Mouse (Mus musculus) hindbrain, embryonic 13.5 days (tissue): Measurements from ENCODE around the gene LTO1. TPM values are rescaled to one million over a fixed set of nuclear protein-coding genes. Genes with fewer than 3 reads are reported as not detected.

ENCODE experiments used
- ATAC-seq: fragments of 200-750 bp; cut with Nextera tagmentation; 2 replicates; pipeline ENCODE4 v1.8.0; 2017; ENCODE audit warnings: moderate TSS enrichment; ENCODE audit not compliant: low FRiP score
- H3K27ac ChIP-seq: fragments of 300-500 bp; sonication (generic); 2 replicates; pipeline ENCODE4 v1.5.1; 2015; ENCODE audit warnings: inconsistent platforms, mild to moderate bottlenecking, moderate library complexity
- H3K27me3 ChIP-seq: fragments of 300-500 bp; sonication (generic); 2 replicates; pipeline ENCODE4 v1.6.1; 2015; ENCODE audit warnings: mild to moderate bottlenecking, inconsistent platforms
- H3K36me3 ChIP-seq: fragments of 300-500 bp; sonication (generic); 2 replicates; pipeline ENCODE4 v1.6.1; 2015; ENCODE audit warnings: mild to moderate bottlenecking, inconsistent platforms
- H3K4me1 ChIP-seq: fragments of 300-500 bp; sonication (generic); replicated peaks from 2 replicates; pipeline ENCODE4 v1.6.1; 2015; ENCODE audit warnings: inconsistent platforms
- H3K4me2 ChIP-seq: fragments of 300-500 bp; sonication (generic); 2 replicates; pipeline ENCODE4 v1.6.1; 2015; ENCODE audit warnings: inconsistent platforms, mild to moderate bottlenecking, moderate library complexity
- H3K4me3 ChIP-seq: fragments of 300-500 bp; sonication (generic); 2 replicates; pipeline ENCODE4 v1.5.1; 2015; ENCODE audit warnings: mild to moderate bottlenecking, inconsistent platforms
- H3K9ac ChIP-seq: fragments of 300-500 bp; sonication (generic); 2 replicates; pipeline ENCODE4 v1.6.1; 2015; ENCODE audit warnings: mild to moderate bottlenecking, inconsistent platforms
- H3K9me3 ChIP-seq: fragments of 300-500 bp; sonication (generic); 2 replicates; pipeline ENCODE4 v1.6.1; 2016; ENCODE audit warnings: inconsistent platforms
- WGBS: fragments of 180-500 bp; shearing (Covaris S2); methylation state at CpG from one replicate; pipeline ENCODE4 v1.1.7; 2015; 5-methylcytosine and 5-hydroxymethylcytosine counted together
- polyA plus RNA-seq: library from polyadenylated mRNA; unstranded; fragments of >200 nt; fragmentation: Nextera tagmentation; extraction: Ambion mirVana; gene quantifications from 2 replicates; pipeline ENCODE4 v1.2.1, GENCODE M21; 2015

Gene LTO1
- polyA plus RNA-seq, 1 experiment from 2014 or later, result 33.8 TPM

GRCm38 (mm10) chr7:144942744-144943135 is 27.8 kb downstream of the LTO1 start:
- peak; percentile 18; the same call in 1 of the 2 replicates for ATAC-seq
- Histone ChIP-seq H3K36me3 (no peaks in the 10 kb centered on the region), H3K9me3 (no peaks in the 10 kb centered on the region), H3K27me3 (peaks cover 74% of the 10 kb centered on the region), H3K27ac (no peak overlapping the region), H3K4me3 (peak overlapping the region; percentile 46), H3K4me1 (peaks cover 60% of the 10 kb centered on the region), H3K4me2 (peak overlapping the region; percentile 91), H3K9ac (peak overlapping the region; percentile 66)
- 1% methylated on average over 20 of the region's 20 CpGs for WGBS

DNA sequence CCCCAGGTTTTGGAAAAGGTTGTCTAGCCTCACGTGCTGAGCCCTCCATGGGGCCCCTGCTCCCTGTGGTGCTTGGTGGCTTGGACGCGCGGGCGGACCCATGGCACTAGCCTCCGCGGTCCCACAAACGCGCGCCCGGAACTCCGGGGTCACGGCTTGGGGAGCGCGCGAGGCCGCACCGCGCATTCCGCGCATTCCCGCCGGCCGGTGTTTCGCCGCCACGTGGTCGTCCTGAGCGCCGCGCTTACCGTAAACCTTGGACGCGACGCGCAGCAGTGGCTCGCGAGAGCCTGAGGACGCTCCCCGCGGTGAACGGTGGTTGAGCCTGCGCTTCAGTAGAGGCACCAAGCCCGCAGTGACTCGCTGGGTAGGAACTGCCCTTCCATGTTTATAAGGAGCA is 28.4 kb downstream of the LTO1 start:
- Histone ChIP-seq H3K4me2 (peak overlapping the region; percentile 91), H3K36me3 (no peaks in the 10 kb centered on the region), H3K4me1 (peaks cover 55% of the 10 kb centered on the region), H3K4me3 (peak overlapping the region; percentile 46), H3K9me3 (no peaks in the 10 kb centered on the region), H3K9ac (peak overlapping the region; percentile 66), H3K27me3 (peaks cover 69% of the 10 kb centered on the region), H3K27ac (no peak overlapping the region)
- under 1% methylated on average over 45 of the region's 45 CpGs for WGBS
- peak; percentile 21 for ATAC-seq

DNA sequence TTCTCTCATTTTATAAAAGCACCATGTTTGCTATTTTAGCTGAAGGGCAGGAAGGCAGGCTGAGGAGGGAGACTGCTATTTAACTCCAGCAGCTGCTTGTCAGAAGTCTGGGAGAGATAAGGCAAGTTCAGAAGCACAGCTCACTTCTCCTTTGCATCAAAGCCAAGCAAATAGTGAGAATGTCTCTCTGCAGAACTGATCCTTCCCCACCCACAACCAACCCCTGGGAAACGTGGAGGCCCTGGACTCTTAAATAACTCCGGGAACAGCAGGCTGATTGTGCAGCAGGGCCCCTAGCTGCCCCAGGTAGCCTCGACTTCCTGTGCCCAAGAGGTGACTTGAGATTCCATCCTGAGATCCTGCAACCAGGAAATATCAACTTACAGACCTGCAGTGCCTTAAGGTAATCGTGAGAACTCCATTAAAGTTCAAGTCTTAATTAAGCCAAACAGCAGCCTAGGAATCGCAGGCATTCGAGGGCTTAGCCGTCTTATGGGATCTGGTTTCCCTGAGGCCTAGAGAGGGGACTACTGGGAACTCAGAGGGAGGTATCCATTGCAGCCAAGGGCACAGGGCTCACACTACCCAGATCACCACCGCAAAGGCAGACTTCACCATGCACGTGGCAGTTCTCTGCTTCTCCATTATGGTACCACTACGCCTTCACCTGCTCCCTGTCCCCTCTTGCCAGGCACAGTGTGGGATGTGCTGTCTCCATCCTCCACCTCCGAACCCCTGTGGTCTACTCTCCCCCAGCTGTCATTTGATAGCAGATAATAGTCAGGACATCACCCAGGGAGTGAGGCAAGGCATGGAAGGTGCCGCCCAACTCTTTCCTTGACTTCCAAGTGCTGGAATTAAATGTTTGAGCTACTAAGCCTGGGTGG is 43.9 kb downstream of the LTO1 start:
- no peak for ATAC-seq
- peaks cover 4% of the 10 kb centered on the region; the same call in 1 of the 2 replicates for H3K9me3 ChIP-seq
- no peak overlapping the region for H3K4me3 ChIP-seq
- H3K4me2 ChIP-seq, result no peak overlapping the region
- H3K4me1 ChIP-seq, result no peaks in the 10 kb centered on the region
- no peak overlapping the region for H3K9ac ChIP-seq
- no peaks in the 10 kb centered on the region for H3K36me3 ChIP-seq
- no peaks in the 10 kb centered on the region for H3K27me3 ChIP-seq
- WGBS, result 66% methylated on average over 12 of the region's 12 CpGs
- no peak overlapping the region for H3K27ac ChIP-seq

GRCm38 (mm10) chr7:144963911-144964310 is 49.0 kb downstream of the LTO1 start:
- peaks cover 4% of the 10 kb centered on the region; the same call in 1 of the 2 replicates for H3K9me3 ChIP-seq
- ATAC-seq, result no peak
- H3K4me1 ChIP-seq, result no peaks in the 10 kb centered on the region
- no peak overlapping the region for H3K4me2 ChIP-seq
- 89% methylated on average over 1 of the region's 1 CpGs for WGBS
- H3K27me3 ChIP-seq, result no peaks in the 10 kb centered on the region
- no peak overlapping the region for H3K9ac ChIP-seq
- no peaks in the 10 kb centered on the region for H3K36me3 ChIP-seq
- H3K4me3 ChIP-seq, result no peak overlapping the region
- no peak overlapping the region for H3K27ac ChIP-seq

- ATAC-seq, result no peak
Measured at GRCm38 (mm10) chr7:144964316-144964715, 49.4 kb downstream of the LTO1 start.

DNA sequence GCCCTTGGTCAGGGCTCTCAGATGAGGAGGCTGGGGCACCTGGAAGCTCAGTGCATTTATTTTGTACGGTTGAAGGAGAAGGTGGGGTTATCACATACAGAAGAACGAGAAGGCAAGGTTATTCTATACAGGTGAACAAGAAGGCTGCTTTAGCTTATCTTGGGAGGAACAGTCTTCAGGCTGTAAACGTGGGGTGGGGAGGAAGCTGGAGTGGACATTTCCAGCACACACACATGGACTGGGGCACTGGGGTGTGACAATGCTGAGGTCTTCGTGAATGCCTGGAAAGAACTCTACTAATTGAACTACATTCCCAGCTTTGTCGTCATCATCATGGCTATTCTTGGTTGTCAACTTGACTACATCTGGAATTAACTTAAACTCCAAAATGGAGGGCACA is 51.0 kb downstream of the LTO1 start:
- Histone ChIP-seq H3K9ac (no peak overlapping the region), H3K4me3 (no peak overlapping the region), H3K36me3 (no peaks in the 10 kb centered on the region), H3K9me3 (peaks cover 4% of the 10 kb centered on the region; the same call in 1 of the 2 replicates), H3K4me1 (no peaks in the 10 kb centered on the region), H3K27me3 (0 out of 2 replicates have a peak, but pooled peaks cover 2% of the 10 kb centered on the region), H3K27ac (no peak overlapping the region), H3K4me2 (no peak overlapping the region)
- WGBS, result 83% methylated on average over 5 of the region's 5 CpGs
- no peak for ATAC-seq

More at GRCm38 (mm10) chr7:144964316-144964715, 49.4 kb downstream of the LTO1 start:
- H3K9me3 ChIP-seq, result peaks cover 4% of the 10 kb centered on the region; the same call in 1 of the 2 replicates
- H3K27ac ChIP-seq, result no peak overlapping the region
- H3K4me2 ChIP-seq, result no peak overlapping the region
- no peak overlapping the region for H3K9ac ChIP-seq
- H3K27me3 ChIP-seq, result no peaks in the 10 kb centered on the region
- no peaks in the 10 kb centered on the region for H3K4me1 ChIP-seq
- WGBS, result 89% methylated on average over 4 of the region's 4 CpGs
- no peak overlapping the region for H3K4me3 ChIP-seq
- no peaks in the 10 kb centered on the region for H3K36me3 ChIP-seq

DNA sequence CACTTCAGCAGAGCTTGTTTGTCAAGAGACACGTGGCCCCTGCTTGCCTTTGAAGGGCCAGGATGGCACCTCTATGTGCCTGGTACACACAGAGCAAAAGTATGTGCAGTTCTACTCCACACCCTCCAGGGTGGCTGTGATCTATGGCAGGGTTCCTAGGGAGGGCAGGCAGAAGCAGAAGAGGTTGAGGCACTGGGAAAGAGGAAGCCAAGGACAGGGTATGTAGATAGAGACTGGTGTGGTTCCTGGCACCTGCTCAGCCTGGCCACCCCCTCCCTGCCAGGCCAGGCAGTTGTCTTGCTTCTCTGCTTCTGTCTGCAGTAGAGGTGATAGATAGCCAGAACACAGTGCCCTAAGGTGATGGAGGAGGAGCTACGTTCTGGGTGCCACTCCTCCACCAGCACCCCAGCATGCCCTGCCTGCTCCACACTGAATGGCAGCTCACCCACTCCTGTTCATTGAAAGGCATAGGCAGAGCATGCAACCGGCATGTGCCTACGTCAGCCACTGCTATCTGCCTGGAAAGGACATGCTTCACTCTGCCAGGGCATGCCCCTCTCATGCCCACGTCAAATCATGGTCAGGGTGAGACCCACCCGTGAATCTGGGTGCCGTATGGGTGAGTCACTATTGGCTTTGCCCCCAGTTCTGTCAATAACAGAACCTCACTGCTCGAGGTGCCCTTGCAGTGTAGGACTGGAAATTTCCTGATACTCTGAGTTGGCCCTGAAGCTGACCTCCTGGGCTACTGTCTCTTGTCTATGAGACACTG is 56.3 kb downstream of the LTO1 start:
- Histone ChIP-seq H3K9ac (no peak overlapping the region), H3K27me3 (0 out of 2 replicates have a peak, but pooled peaks cover 4% of the 10 kb centered on the region), H3K4me1 (no peaks in the 10 kb centered on the region), H3K9me3 (no peaks in the 10 kb centered on the region), H3K27ac (no peak overlapping the region), H3K4me2 (no peak overlapping the region), H3K36me3 (no peaks in the 10 kb centered on the region), H3K4me3 (no peak overlapping the region)
- ATAC-seq, result no peak
- WGBS, result 77% methylated on average over 8 of the region's 8 CpGs

- Histone ChIP-seq H3K4me3 (no peak overlapping the region), H3K27me3 (0 out of 2 replicates have a peak, but pooled peaks cover 4% of the 10 kb centered on the region), H3K4me2 (no peak overlapping the region), H3K36me3 (no peaks in the 10 kb centered on the region), H3K9ac (no peak overlapping the region), H3K4me1 (no peaks in the 10 kb centered on the region), H3K27ac (no peak overlapping the region), H3K9me3 (no peaks in the 10 kb centered on the region)
- no peak for ATAC-seq
- WGBS, result 34% methylated on average over 2 of the region's 2 CpGs
Measured at GRCm38 (mm10) chr7:144971769-144972168, 56.9 kb downstream of the LTO1 start.

DNA sequence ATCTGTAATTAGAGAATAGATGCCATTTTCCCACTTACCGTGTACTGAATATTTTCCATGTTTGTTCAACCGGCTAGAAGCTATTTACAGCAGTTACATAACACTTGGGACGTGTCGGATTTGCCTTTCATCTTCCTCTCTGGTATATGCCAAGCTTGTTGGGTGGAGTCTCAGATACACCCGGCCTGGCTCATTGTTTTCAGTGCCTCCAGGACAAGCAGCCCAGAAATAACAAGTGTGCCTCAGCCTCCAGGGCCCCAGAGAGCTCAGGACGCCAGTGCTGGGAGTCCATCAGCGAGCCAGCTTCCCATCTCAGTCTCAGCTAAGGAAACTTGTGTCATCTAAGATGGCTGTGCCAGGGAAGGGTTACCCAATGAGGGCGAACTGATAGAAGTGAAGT is 58.6 kb downstream of the LTO1 start:
- H3K4me2 ChIP-seq, result no peak overlapping the region
- no peaks in the 10 kb centered on the region for H3K9me3 ChIP-seq
- H3K9ac ChIP-seq, result no peak overlapping the region
- H3K27ac ChIP-seq, result no peak overlapping the region
- H3K4me3 ChIP-seq, result no peak overlapping the region
- H3K4me1 ChIP-seq, result no peaks in the 10 kb centered on the region
- 81% methylated on average over 8 of the region's 8 CpGs for WGBS
- ATAC-seq, result no peak
- 0 out of 2 replicates have a peak, but pooled peaks cover 4% of the 10 kb centered on the region for H3K27me3 ChIP-seq
- H3K36me3 ChIP-seq, result no peaks in the 10 kb centered on the region

- ATAC-seq, result no peak
- H3K27me3 ChIP-seq, result no peaks in the 10 kb centered on the region
- no peaks in the 10 kb centered on the region for H3K36me3 ChIP-seq
- no peak overlapping the region for H3K9ac ChIP-seq
- 77% methylated on average over 2 of the region's 2 CpGs for WGBS
- H3K27ac ChIP-seq, result peak overlapping the region; percentile 18; the same call in 1 of the 2 replicates
- H3K4me1 ChIP-seq, result no peaks in the 10 kb centered on the region
- H3K4me3 ChIP-seq, result no peak overlapping the region
- H3K9me3 ChIP-seq, result no peaks in the 10 kb centered on the region
- no peak overlapping the region for H3K4me2 ChIP-seq
Measured at GRCm38 (mm10) chr7:144977121-144977520, 62.2 kb downstream of the LTO1 start.

DNA sequence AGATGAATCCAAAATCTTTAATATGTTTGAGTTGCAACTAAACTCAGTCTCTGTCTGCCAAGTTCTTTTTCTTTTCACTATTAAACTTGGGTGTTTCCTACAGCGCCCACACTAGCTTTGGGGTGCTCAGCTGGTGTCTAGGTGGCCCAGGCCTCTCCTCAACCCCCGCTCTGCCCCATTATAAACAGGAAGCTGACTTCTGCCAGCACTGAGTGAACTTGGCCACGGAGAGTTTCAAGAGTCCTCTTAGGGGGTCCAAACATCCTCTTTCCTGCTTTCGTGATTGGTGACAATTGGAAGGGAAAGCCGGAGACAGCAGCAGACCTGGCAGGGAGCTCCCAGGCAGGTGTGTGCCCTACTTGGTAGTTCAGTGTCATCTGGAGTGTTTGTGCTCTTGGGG is 64.9 kb downstream of the LTO1 start:
- 81% methylated on average over 5 of the region's 5 CpGs for WGBS
- no peaks in the 10 kb centered on the region for H3K4me1 ChIP-seq
- no peak overlapping the region for H3K4me3 ChIP-seq
- no peak overlapping the region for H3K4me2 ChIP-seq
- H3K27me3 ChIP-seq, result no peaks in the 10 kb centered on the region
- no peaks in the 10 kb centered on the region for H3K9me3 ChIP-seq
- H3K27ac ChIP-seq, result no peak overlapping the region
- no peaks in the 10 kb centered on the region for H3K36me3 ChIP-seq
- no peak overlapping the region for H3K9ac ChIP-seq
- no peak for ATAC-seq
